Mouse (Mus musculus): ENCODE measurements around the gene Gde1.

Gene Gde1

GRCm38 (mm10) chr7:118706488-118706887, 910 bp upstream of the Gde1 start:
- no peak for DNase-seq (ENCODE audit: low spot score)

- DNase-seq (ENCODE audit: low spot score): no peak
Observed at GRCm38 (mm10) chr7:118706051-118706450, 473 bp upstream of the Gde1 start.

- no peak for DNase-seq (ENCODE audit: low spot score)
Observed at GRCm38 (mm10) chr7:118704001-118704850, 1.4 kb downstream of the Gde1 start.

DNA sequence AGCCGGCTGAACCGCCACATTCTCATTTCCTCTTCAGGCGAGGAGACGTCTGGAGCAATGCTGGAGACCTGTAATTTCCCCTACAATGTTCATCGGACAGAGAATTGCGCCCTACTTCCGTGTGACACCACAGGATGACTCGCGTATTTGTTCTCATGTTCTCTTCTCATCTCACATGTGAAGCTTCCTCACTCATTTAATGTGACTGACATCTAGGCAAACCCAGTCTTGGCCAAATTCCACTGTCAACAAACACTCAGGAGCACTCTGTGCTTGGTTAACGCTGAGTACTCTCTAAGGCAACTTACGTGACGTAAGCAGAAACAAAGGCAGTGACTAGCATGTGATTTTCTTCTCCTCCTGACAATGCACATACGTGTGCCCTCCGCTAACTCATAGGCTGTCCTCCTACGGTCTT, 2.4 kb downstream of the Gde1 start:
- DNase-seq (ENCODE audit: low spot score): no peak

GRCm38 (mm10) chr7:118698882-118699281, 6.7 kb downstream of the Gde1 start:
- DNase-seq (ENCODE audit: low spot score): no peak

DNA sequence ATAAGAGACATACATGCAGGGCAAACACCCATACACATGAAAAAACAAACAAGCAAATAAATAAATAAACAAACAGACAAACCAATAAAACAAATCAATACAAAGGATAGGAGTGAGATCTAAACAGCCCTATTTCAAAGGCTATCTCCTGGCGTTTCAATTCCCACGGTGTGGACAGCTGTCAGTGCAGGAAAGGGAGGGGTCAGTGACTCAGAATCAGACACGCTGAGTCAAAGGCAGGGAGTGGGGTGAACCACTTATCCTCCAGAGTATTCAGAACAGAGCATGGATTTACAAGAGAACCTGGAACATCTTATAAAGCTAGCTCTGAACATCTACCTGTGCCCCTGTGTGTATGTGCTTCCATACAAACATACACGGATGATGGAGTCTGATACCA, 8.4 kb downstream of the Gde1 start:
- DNase-seq (ENCODE audit: low spot score): no peak

GRCm38 (mm10) chr7:118696146-118696545, 9.4 kb downstream of the Gde1 start:
- DNase-seq (ENCODE audit: low spot score): no peak

DNA sequence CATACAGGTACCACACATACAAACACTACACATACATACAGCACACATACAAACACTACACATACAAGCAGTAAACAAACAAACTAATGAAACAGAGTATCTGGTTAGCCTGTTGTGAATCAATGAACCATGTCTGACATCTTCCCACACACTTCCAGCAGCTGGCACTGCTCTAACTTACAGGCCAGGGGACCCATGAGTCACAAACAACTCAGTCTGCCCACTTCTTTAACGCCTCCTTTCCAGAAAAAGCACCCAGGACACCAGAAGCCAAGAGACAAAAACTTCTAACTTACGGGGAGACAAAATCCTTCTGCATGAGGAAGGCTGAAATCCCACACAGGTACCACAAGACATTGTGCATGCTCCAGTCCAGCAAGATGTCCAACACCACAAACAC, 14.3 kb downstream of the Gde1 start:
- no peak for DNase-seq (ENCODE audit: low spot score)

GRCm38 (mm10) chr7:118689088-118689487, 16.5 kb downstream of the Gde1 start:
- no peak for DNase-seq (ENCODE audit: low spot score)

- DNase-seq (ENCODE audit: low spot score): peak; percentile 54
Observed at GRCm38 (mm10) chr7:118688199-118688598, 17.4 kb downstream of the Gde1 start.

GRCm38 (mm10) chr7:118676826-118677225, 28.8 kb downstream of the Gde1 start:
- DNase-seq (ENCODE audit: low spot score): no peak

- DNase-seq (ENCODE audit: low spot score): no peak
Observed at GRCm38 (mm10) chr7:118670142-118670541, 35.4 kb downstream of the Gde1 start.

DNA sequence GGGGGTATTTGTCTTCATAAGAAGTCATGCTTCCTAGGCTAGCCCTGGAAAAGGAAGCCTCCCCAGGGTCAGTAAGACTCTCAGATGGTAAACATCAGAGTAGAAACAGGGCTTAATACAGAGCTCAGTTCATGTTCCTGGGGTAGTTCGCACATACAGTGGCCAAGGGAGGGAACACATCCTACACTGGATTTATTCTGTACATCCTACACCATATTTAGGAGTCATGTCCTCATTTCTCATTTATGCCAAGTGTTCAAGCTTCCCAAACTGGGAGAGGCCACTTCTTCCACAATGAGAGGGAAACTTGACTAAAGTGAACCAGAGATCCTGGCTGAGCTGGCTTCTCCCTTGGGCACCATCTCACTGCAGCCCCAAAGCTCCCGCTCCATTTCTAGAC, 37.8 kb downstream of the Gde1 start:
- no peak for DNase-seq (ENCODE audit: low spot score)

- DNase-seq (ENCODE audit: low spot score): no peak
Observed at GRCm38 (mm10) chr7:118656730-118657129, 48.8 kb downstream of the Gde1 start.

GRCm38 (mm10) chr7:118652572-118653295, 52.8 kb downstream of the Gde1 start:
- DNase-seq (ENCODE audit: low spot score): no peak

DNA sequence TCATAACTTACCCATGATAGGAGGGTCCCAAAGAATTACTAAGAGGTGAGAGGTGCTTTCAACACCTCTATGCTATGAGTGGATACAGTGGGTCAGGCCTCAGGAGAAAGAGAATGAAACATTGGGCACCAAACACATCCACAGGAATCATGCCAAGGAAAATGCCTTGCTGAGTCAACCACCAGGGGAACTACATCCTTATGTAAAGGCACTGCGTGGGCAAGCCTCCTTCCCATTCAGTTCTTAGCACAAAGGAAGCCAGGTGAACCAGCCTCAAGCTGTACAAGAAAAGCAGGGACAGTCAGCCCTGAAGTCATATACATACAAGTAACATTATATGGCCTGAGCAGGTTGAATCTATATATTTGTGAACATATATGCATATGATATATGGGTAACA, 54.7 kb downstream of the Gde1 start:
- no peak for DNase-seq (ENCODE audit: low spot score)

DNA sequence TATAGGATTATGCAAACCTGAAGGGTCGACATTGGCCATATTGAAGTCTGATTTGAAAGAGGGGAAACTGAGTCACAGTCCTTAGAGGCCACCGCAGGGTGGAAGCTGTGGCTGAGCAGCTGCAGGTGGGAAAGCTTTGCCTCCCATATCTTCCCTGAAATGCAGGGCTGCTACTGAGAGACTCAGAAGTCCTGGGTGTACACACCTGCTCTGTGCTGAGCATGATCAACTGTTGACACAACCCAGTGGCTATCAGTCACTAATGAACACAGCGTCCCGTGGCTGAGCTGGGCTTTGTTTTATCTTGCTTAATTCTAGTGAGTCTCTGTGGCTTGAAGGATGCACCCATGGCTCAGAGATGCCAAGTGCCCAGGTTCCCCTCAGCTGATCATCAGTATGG, 55.5 kb downstream of the Gde1 start:
- DNase-seq (ENCODE audit: low spot score): no peak

DNA sequence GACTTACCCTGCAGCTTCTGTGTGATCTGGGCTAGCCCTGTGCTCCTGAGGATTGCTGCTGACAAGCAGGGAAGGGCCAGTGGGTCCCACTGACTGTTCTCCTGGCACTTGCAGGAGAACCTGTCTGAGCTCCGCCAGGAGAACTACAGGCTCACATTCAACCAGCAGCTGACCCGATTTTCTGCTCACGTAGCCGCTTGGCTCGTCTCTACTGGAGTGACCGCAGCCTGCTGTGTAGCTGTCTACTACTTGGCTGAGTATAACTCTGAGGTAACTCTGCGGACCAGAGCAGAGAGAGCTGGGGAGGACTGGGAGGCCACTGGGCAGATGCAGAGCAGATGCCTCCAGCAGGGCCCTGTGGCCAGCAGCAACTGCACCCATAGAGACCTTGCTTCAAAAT, 56.2 kb downstream of the Gde1 start:
- peak; percentile 4 for DNase-seq (ENCODE audit: low spot score)

- no peak for DNase-seq (ENCODE audit: low spot score)
Observed at GRCm38 (mm10) chr7:118646237-118646636, 59.3 kb downstream of the Gde1 start.
